Mouse (Mus musculus) heart, adult 10 weeks (tissue): ENCODE data around the gene Sdc3. TPM values are rescaled to one million over a fixed set of nuclear protein-coding genes. Genes with fewer than 3 reads are reported as not detected.

Experiments used
- polyA plus RNA-seq: library from polyadenylated mRNA; stranded (reverse); fragments of 350-450 nt; fragmentation: Illumina TruSeq; extraction: RNeasy Lipid Tissue Mini Kit (QIAGEN cat#74804); gene quantifications from one replicate; pipeline ENCODE4 v1.2.3, GENCODE M21; 2014; ENCODE audit warnings: low read depth, low replicate concordance

Sdc3 gene
- 29.2 TPM for polyA plus RNA-seq

DNA sequence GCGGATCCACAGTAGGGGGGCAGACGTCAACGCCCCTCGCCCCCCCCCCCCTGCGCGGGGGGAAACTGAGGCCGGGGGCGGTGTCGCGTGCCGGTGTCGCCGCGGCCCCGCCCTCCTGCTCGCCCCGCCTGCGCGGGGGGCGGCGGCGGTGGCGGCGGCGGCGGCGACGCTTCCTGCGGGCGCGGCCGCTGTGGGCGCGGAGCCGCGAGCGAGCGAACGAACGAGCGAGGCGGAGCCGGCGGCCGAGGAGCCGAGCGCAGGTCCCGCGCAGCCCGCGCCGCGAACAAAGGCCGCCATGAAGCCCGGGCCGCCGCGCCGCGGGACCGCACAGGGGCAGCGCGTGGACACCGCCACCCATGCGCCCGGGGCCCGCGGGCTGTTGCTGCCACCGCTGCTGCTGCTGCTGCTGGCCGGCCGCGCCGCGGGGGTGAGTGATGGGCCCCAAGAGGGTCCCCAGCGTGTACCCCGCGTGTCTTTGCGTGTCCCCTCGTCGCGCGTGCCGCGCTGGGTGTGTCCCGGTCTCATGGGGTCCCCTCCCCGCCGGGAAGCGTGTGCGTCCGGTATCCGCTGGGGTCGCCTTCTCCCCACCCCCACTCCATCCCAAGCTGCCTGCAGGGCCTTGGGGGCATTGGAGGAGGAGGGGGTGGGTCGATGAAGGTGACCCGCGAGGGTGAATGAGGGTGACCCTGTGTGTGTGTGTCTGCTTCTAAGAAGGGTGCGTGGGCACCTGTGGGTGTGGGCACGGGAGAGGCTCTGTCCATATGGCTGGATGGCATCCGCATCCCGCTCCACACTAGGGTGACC, at the start of gene Sdc3:
TSS of gene Sdc3 (plus strand) at position 162 of the 804 bp plus-strand sequence.

Other genes with a start within 250 kb of the Sdc3 start
- gene Nkain1, start 218.4 kb upstream of the Sdc3 start, polyA plus RNA-seq = 5.9 TPM
- gene Pum1, start 129.2 kb upstream of the Sdc3 start, polyA plus RNA-seq = 28.8 TPM
- gene Laptm5, start 120.6 kb downstream of the Sdc3 start, polyA plus RNA-seq = 17.1 TPM
- not detected for gene Matn1, start 151.8 kb downstream of the Sdc3 start, polyA plus RNA-seq